Mouse (Mus musculus) myocyte (in vitro differentiated cells): ENCODE data around the gene Gpatch3. TPM values are rescaled to one million over a fixed set of nuclear protein-coding genes. Genes with fewer than 3 reads are reported as not detected.

Experiments used
- H3K27me3 ChIP-seq: one replicate; pipeline ENCODE4 v1.6.1; 2011; ENCODE audit not compliant: control insufficient read depth, insufficient read depth, insufficient read length
- H3K36me3 ChIP-seq: one replicate; pipeline ENCODE4 v1.6.1; 2011; ENCODE audit not compliant: control insufficient read depth, insufficient read depth
- H3K4me2 ChIP-seq: one replicate; pipeline ENCODE4 v1.6.1; 2011; ENCODE audit warnings: low read depth, control low read depth
- H3K4me3 ChIP-seq: one replicate; pipeline ENCODE4 v1.5.1; 2011; ENCODE audit warnings: mild to moderate bottlenecking, control low read depth, moderate library complexity
- H3K79me2 ChIP-seq: one replicate; pipeline ENCODE4 v1.6.1; 2011; ENCODE audit not compliant: control insufficient read depth, insufficient read depth
- H3ac ChIP-seq: one replicate; pipeline ENCODE4 v1.6.1; 2011; ENCODE audit not compliant: control insufficient read depth, insufficient read length
- CEBPB ChIP-seq: IDR thresholded peaks from 2 replicates; pipeline ENCODE4 v1.6.1; 2011; ENCODE audit warnings: mild to moderate bottlenecking, moderate library complexity; ENCODE audit not compliant: poor library complexity, insufficient read depth, severe bottlenecking
- E2F4 ChIP-seq: IDR thresholded peaks from one replicate; pipeline ENCODE4 v1.6.1; 2011; ENCODE audit warnings: mild to moderate bottlenecking, control low read depth, moderate library complexity; ENCODE audit not compliant: insufficient read depth
- MAX ChIP-seq: IDR thresholded peaks from one replicate; pipeline ENCODE4 v1.6.1; 2011; ENCODE audit warnings: low read depth, mild to moderate bottlenecking, control low read depth
- MYOD1 ChIP-seq, 3 experiments: IDR thresholded peaks; one replicate each; pipeline ENCODE4 v1.6.1; 2011; ENCODE audit warnings: control low read depth in 2 of 3, low read depth in 2 of 3, mild to moderate bottlenecking in 2 of 3, moderate library complexity in 1 of 3; ENCODE audit not compliant: insufficient read length in 2 of 3, control insufficient read depth in 1 of 3
- MYOG ChIP-seq, 3 experiments: IDR thresholded peaks; one replicate each; pipeline ENCODE4 v1.6.1; 2011; ENCODE audit warnings: control low read depth in 2 of 3, low read depth in 2 of 3, mild to moderate bottlenecking in 2 of 3; ENCODE audit not compliant: insufficient read length in 2 of 3, control insufficient read depth in 1 of 3, insufficient read depth in 1 of 3
- POLR2A ChIP-seq: IDR thresholded peaks from one replicate; pipeline ENCODE4 v1.6.1; 2011; ENCODE audit warnings: low read depth, mild to moderate bottlenecking, control low read depth, moderate library complexity; ENCODE audit not compliant: insufficient read length
- POLR2AphosphoS2 ChIP-seq: IDR thresholded peaks from one replicate; pipeline ENCODE4 v1.6.1; 2011; ENCODE audit warnings: low read depth, control low read depth; ENCODE audit not compliant: insufficient read length
- REST ChIP-seq: IDR thresholded peaks from one replicate; pipeline ENCODE4 v1.6.1; 2011; ENCODE audit warnings: mild to moderate bottlenecking, control low read depth, moderate library complexity; ENCODE audit not compliant: insufficient read depth, insufficient read length
- SRF ChIP-seq: IDR thresholded peaks from one replicate; pipeline ENCODE4 v1.6.1; 2011; ENCODE audit warnings: low read depth; ENCODE audit not compliant: control insufficient read depth, insufficient read length
- TCF12 ChIP-seq: IDR thresholded peaks from one replicate; pipeline ENCODE4 v1.6.1; 2011; ENCODE audit warnings: mild to moderate bottlenecking, control low read depth; ENCODE audit not compliant: poor library complexity, insufficient read depth, severe bottlenecking
- TCF3 ChIP-seq: IDR thresholded peaks from one replicate; pipeline ENCODE4 v1.6.1; 2011; ENCODE audit warnings: low read depth, control low read depth; ENCODE audit not compliant: insufficient read length
- USF1 ChIP-seq: IDR thresholded peaks from one replicate; pipeline ENCODE4 v1.6.1; 2011; ENCODE audit warnings: low read depth, mild to moderate bottlenecking, control low read depth, moderate library complexity
- polyA plus RNA-seq: library from polyadenylated mRNA; unstranded; fragments of >200 nt; fragmentation: generic; extraction: Trizol; gene quantifications from one replicate; pipeline ENCODE4 v1.2.1, GENCODE M21; 2012; ENCODE audit warnings: missing spikeins

The Gpatch3 gene
- polyA plus RNA-seq, 1 experiment: 4.1 TPM

DNA sequence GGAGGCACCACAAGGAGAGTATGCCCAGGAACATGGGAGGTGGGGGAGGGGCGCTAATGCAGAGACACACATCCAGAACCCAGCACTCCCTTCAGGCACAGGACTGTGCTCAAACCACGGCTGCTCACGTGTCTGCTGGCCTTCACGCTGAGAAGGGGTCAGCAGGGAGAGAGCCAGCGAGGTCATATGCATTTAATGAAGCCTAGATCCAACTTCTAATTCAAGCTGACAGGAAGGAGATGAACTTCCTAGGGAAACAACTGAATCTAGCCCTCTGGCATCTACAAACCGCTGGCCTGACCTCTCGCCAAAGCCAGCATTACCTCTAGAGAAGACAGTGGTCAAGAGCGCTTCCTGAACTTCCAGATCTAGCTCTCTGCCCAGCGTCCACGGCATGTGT, 40.9 kb downstream of the Gpatch3 start:
- no peak for TF ChIP-seq POLR2A
- peak in 1 of 3 experiments; percentile 0 for TF ChIP-seq MYOG (IDR thresholded peaks at IDR 0.05; ENCODE audit: control insufficient read depth in 1 of 3, insufficient read depth in 1 of 3, insufficient read length in 2 of 3, low read depth in 2 of 3)
- Histone ChIP-seq H3K27me3 (no peaks in the 10 kb centered on the region), H3K4me3 (no peak overlapping the region), H3ac (no peak overlapping the region), H3K4me2 (no peak overlapping the region), H3K79me2 (no peaks in the 10 kb centered on the region), H3K36me3 (no peaks in the 10 kb centered on the region)

DNA sequence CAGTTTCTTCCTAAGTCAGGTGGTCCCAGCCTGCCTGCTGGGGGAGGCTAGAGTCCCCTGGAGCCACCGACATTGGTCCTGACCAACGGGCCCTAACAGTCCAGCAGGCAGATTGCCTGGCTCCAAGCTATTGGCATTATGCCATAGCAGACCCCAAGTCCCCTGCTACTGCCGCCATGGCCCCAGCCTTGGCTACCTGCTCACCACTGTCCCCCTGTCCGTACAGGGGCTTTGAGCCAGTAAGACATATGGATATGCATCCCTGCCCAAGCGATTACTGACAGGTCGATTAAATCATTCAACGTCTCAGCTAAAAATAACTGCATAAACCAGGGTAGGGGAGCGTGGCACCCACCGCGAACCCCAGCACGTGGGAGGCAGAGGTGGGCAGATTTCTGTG, 43.4 kb downstream of the Gpatch3 start:
- TF ChIP-seq MAX: no peak
- no peak for TF ChIP-seq MYOD1 (IDR thresholded peaks at IDR 0.05; ENCODE audit: control insufficient read depth in 1 of 3, insufficient read length in 2 of 3, low read depth in 2 of 3)
- no peak for TF ChIP-seq TCF3
- no peak for TF ChIP-seq POLR2AphosphoS2
- no peak for TF ChIP-seq POLR2A
- no peak for TF ChIP-seq TCF12
- Histone ChIP-seq H3K27me3 (no peaks in the 10 kb centered on the region), H3K79me2 (no peaks in the 10 kb centered on the region), H3K4me2 (no peak overlapping the region), H3K36me3 (no peaks in the 10 kb centered on the region), H3K4me3 (no peak overlapping the region), H3ac (no peak overlapping the region)

GRCm38 (mm10) chr4:133619473-133620136, 45.1 kb downstream of the Gpatch3 start:
- no peaks in the 10 kb centered on the region for H3K36me3 ChIP-seq

DNA sequence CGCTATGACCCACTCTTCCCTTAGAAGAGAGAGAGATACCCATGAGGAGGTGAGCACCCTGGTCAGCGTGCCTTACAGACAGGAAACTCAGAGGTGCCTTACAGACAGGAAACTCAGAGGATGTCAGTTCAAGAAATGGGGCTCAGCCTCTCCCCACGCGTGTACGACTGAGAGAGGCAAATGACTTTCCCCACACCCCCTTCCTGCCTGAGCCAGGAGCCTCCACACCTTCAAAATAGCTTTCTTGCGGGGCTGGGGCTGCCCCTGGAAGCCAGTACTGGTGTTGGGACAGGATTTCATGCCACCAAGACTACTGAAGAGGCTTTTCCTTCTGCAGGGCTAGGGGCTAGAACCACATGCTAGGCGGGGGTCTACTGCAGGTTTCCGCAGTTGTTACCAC, 46.1 kb downstream of the Gpatch3 start:
- H3K4me3 ChIP-seq: no peak overlapping the region
- H3ac ChIP-seq: no peak overlapping the region
- H3K27me3 ChIP-seq: no peaks in the 10 kb centered on the region
- TF ChIP-seq USF1: no peak
- TF ChIP-seq POLR2A: no peak
- no peak for TF ChIP-seq POLR2AphosphoS2
- no peak for TF ChIP-seq REST
- TF ChIP-seq E2F4: no peak
- TF ChIP-seq CEBPB: no peak
- no peak for TF ChIP-seq TCF12
- no peak for TF ChIP-seq MYOG (IDR thresholded peaks at IDR 0.05; ENCODE audit: control insufficient read depth in 1 of 3, insufficient read depth in 1 of 3, insufficient read length in 2 of 3, low read depth in 2 of 3)
- no peak for TF ChIP-seq MAX
- no peak for TF ChIP-seq SRF
- no peak for TF ChIP-seq TCF3
- no peak for TF ChIP-seq MYOD1 (IDR thresholded peaks at IDR 0.05; ENCODE audit: control insufficient read depth in 1 of 3, insufficient read length in 2 of 3, low read depth in 2 of 3)
- no peaks in the 10 kb centered on the region for H3K36me3 ChIP-seq
- no peak overlapping the region for H3K4me2 ChIP-seq
- no peaks in the 10 kb centered on the region for H3K79me2 ChIP-seq

More at GRCm38 (mm10) chr4:133619473-133620136, 45.1 kb downstream of the Gpatch3 start:
- TF ChIP-seq SRF (no peak), MYOD1 (IDR thresholded peaks at IDR 0.05; ENCODE audit: control insufficient read depth in 1 of 3, insufficient read length in 2 of 3, low read depth in 2 of 3) (no peak), REST (no peak), CEBPB (no peak), MAX (no peak), TCF12 (no peak), USF1 (no peak), POLR2A (no peak), E2F4 (no peak), POLR2AphosphoS2 (no peak), MYOG (IDR thresholded peaks at IDR 0.05; ENCODE audit: control insufficient read depth in 1 of 3, insufficient read depth in 1 of 3, insufficient read length in 2 of 3, low read depth in 2 of 3) (no peak), TCF3 (no peak)
- Histone ChIP-seq H3K79me2 (no peaks in the 10 kb centered on the region), H3K27me3 (no peaks in the 10 kb centered on the region), H3K4me3 (no peak overlapping the region), H3K4me2 (no peak overlapping the region), H3ac (no peak overlapping the region)

- TF ChIP-seq USF1 (no peak), TCF3 (no peak), MYOD1 (IDR thresholded peaks at IDR 0.05; ENCODE audit: control insufficient read depth in 1 of 3, insufficient read length in 2 of 3, low read depth in 2 of 3) (no peak), E2F4 (no peak), MAX (no peak), MYOG (IDR thresholded peaks at IDR 0.05; ENCODE audit: control insufficient read depth in 1 of 3, insufficient read depth in 1 of 3, insufficient read length in 2 of 3, low read depth in 2 of 3) (no peak), CEBPB (no peak), TCF12 (no peak), REST (no peak), POLR2A (no peak), POLR2AphosphoS2 (no peak), SRF (no peak)
- Histone ChIP-seq H3K79me2 (no peaks in the 10 kb centered on the region), H3K4me3 (no peak overlapping the region), H3ac (no peak overlapping the region), H3K4me2 (no peak overlapping the region), H3K36me3 (no peaks in the 10 kb centered on the region), H3K27me3 (no peaks in the 10 kb centered on the region)
Observed at GRCm38 (mm10) chr4:133622161-133622695, 47.7 kb downstream of the Gpatch3 start.
